Mouse (Mus musculus) myocyte (in vitro differentiated cells): ENCODE measurements around the gene Kctd21.

Source experiments
- CEBPB ChIP-seq: IDR thresholded peaks from 2 replicates; pipeline ENCODE4 v1.6.1; 2011; ENCODE audit warnings: mild to moderate bottlenecking, moderate library complexity; ENCODE audit not compliant: poor library complexity, insufficient read depth, severe bottlenecking
- MAX ChIP-seq: IDR thresholded peaks from one replicate; pipeline ENCODE4 v1.6.1; 2011; ENCODE audit warnings: low read depth, mild to moderate bottlenecking, control low read depth
- POLR2A ChIP-seq: IDR thresholded peaks from one replicate; pipeline ENCODE4 v1.6.1; 2011; ENCODE audit warnings: low read depth, mild to moderate bottlenecking, control low read depth, moderate library complexity; ENCODE audit not compliant: insufficient read length
- USF1 ChIP-seq: IDR thresholded peaks from one replicate; pipeline ENCODE4 v1.6.1; 2011; ENCODE audit warnings: low read depth, mild to moderate bottlenecking, control low read depth, moderate library complexity

DNA sequence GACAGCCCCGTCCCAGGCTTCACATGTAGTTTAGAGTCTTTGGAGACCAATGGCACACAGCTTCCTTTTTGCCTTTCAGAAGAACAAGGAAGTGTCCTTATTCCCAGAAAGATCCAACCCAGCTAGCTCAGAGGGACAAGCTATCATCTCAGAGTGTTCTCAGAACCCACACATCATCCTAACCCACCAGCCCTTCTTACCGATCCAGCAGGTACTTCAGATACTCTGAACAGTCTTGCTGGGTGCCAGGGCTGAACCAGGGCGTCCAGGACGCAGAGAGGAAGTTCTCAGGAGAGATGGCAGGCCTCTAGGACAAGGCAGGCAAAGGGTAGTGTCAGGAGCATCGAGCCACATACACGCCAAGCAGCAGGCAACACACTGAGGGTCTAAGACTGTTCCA lies 19.3 kb upstream of the Kctd21 start:
- TF ChIP-seq CEBPB (no peak), USF1 (no peak), MAX (no peak), POLR2A (no peak)
